Mouse (Mus musculus): ENCODE data around the gene Adgrg5.

DNA sequence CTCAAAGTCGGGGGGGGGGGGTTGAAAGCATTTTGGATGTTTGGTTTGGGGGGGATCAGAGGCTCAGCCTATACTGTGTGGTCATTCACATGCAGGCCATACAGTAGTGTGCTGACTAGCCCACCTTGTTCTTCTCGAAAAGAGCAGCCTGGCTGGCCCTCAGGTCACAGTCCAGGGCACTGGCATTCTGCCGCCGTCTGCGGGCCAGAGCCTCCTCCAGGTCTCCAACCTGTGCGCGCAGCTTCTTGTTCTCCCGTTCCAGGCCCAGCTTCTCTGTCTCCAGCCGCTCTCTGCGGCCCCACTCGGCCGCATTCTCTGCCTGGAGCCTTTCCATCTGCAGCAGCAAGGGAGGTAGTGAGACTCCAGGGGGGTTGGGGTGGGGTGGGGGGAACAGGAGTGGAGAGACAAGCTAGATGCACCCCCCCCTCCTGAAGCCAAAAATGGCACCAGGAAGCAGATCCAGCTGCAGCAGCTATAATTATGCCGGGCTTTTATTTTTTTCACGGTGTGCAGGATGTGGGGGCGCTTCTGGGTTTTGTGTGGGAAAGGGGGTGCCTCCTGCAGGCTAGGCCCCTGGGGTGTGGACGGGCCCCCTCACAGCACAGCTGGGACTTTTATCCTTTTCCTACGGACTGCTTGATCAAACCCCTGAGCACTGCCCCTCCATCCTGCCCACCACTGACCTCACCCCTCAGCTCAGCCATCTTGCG is 15.7 kb upstream of the Adgrg5 start:
- no peak for TF ChIP-seq MYOG (IDR thresholded peaks at IDR 0.05; ENCODE audit: control insufficient read depth in 1 of 3, insufficient read depth in 1 of 3, insufficient read length in 2 of 3, low read depth in 2 of 3)
- no peak for TF ChIP-seq USF1 (IDR thresholded peaks at IDR 0.05; ENCODE audit: low read depth)
- no peak for TF ChIP-seq TCF12 (IDR thresholded peaks at IDR 0.05; ENCODE audit: insufficient read depth, poor library complexity, severe bottlenecking)
- TF ChIP-seq POLR2A (IDR thresholded peaks at IDR 0.05; ENCODE audit: insufficient read length, low read depth), result no peak
